Mouse (Mus musculus) right cerebral cortex, adult 2 months (tissue): Measurements from ENCODE around the gene Trp73.

Experiments
- DNase-seq, 2 experiments: peaks; one replicate each; pipeline ENCODE4 v3.0.0; 2021 to 2022; ENCODE audit warnings: low spot score in 2 of 2

The Trp73 gene

GRCm38 (mm10) chr4:154037123-154037522 lies 102.9 kb downstream of the Trp73 start:
- DNase-seq = no peak

- no peak for DNase-seq
Measured at GRCm38 (mm10) chr4:154028646-154029045, 111.4 kb downstream of the Trp73 start.

- DNase-seq = no peak
Measured at GRCm38 (mm10) chr4:154028066-154028465, 111.9 kb downstream of the Trp73 start.

GRCm38 (mm10) chr4:154026441-154026761 lies 113.6 kb downstream of the Trp73 start:
- DNase-seq = no peak

- DNase-seq = peak; percentile 68 to 70
Measured at GRCm38 (mm10) chr4:154025641-154026440, 114.2 kb downstream of the Trp73 start, which contains the start of gene Smim1. TSS of gene Smim1 (minus strand) at chr4:154026230.

GRCm38 (mm10) chr4:154024729-154025521 lies 115.1 kb downstream of the Trp73 start:
- peak; percentile 60 to 68 for DNase-seq

GRCm38 (mm10) chr4:154023754-154024601 lies 116.0 kb downstream of the Trp73 start:
- peak in 1 of 2 experiments; percentile 42 for DNase-seq

- DNase-seq = no peak
Measured at GRCm38 (mm10) chr4:154022844-154023243, 117.2 kb downstream of the Trp73 start.

GRCm38 (mm10) chr4:154022407-154022806 lies 117.6 kb downstream of the Trp73 start:
- DNase-seq = no peak

GRCm38 (mm10) chr4:154021432-154021831 lies 118.6 kb downstream of the Trp73 start:
- DNase-seq = no peak

GRCm38 (mm10) chr4:154019571-154019970 lies 120.4 kb downstream of the Trp73 start:
- DNase-seq = peak; percentile 49 to 56

GRCm38 (mm10) chr4:154015476-154015875 lies 124.5 kb downstream of the Trp73 start:
- DNase-seq = no peak

GRCm38 (mm10) chr4:154012132-154012882 lies 127.7 kb downstream of the Trp73 start:
- DNase-seq = peak in 1 of 2 experiments; percentile 43

- peak; percentile 83 to 86 for DNase-seq
Measured at GRCm38 (mm10) chr4:154011646-154012089, 128.3 kb downstream of the Trp73 start, which contains the start of gene Lrrc47. TSS of gene Lrrc47 (plus strand) at chr4:154011731.

- DNase-seq = no peak
Measured at GRCm38 (mm10) chr4:154010907-154011645, 128.9 kb downstream of the Trp73 start.

GRCm38 (mm10) chr4:154007759-154008158 lies 132.2 kb downstream of the Trp73 start:
- no peak for DNase-seq

- DNase-seq = no peak
Measured at GRCm38 (mm10) chr4:154006264-154006663, 133.7 kb downstream of the Trp73 start.
